Mouse (Mus musculus) right cerebral cortex, postnatal 10 days (tissue): ENCODE measurements around the gene Tpte.

Experiments used
- DNase-seq, 2 experiments: peaks; one replicate each; pipeline ENCODE4 v3.0.0; 2021; ENCODE audit warnings: low spot score in 2 of 2

The Tpte gene

GRCm38 (mm10) chr8:22376903-22377302 is 93.7 kb downstream of the Tpte start:
- peak in 1 of 2 experiments; percentile 39 for DNase-seq

DNA sequence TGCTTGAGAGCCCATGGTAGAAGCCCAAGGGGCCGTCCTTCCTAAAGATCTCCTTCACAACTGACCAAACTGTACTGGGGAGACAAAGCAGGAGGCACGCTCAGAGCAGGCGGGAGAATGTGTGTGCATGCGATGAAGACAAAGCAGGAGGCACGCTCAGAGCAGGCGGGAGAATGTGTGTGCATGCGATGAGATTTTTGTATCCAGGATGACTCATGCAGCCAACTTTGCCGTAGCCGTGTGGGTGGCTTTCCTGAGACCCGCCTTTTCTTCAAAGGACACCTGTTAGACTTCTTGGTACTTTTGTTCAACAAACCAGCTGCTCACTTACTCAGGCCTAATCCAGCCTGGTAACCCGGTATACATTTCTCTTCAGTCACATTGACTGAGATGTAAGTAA is 97.7 kb downstream of the Tpte start:
- no peak for DNase-seq

- DNase-seq: no peak
Observed at GRCm38 (mm10) chr8:22382824-22383595, 99.8 kb downstream of the Tpte start.

DNA sequence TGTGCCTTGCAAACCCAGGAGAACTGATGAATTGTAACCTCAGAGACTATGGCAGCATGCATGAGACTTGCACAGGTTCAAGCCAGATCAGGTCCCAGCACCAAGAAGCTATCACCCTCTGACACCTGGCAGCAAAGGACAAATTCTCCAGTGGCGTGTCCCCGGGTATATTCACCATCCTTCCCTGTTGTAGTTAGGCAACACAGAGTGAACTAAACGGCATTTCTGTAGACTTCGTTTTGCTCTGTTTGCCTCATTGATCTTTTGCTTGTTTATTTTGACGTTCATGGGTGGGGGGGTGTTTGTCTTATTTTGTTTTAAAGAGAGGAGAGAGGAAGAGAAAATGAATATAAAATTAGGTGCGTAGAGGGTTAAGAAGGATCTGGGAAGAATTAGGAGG is 101.9 kb downstream of the Tpte start:
- DNase-seq: no peak

DNA sequence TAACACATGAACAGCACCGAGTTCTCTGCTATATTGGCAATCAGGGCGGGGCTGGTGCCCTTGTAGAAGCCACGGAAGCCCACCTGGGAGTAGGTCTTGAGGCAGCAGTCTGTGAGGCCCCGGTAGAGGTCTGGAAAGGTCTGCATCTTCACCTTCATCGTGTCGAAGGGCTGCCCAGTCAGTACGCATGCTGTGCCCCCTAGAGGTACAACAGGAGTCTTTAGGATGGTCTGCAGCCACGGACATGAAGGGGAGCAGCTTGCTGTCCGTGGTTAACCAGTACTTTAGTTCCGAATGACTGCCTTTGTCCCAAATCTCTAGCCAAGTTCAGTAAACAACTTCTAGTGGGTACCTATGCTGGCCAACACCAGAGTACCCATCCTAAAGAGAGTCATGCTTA is 106.6 kb downstream of the Tpte start:
- DNase-seq: no peak

DNA sequence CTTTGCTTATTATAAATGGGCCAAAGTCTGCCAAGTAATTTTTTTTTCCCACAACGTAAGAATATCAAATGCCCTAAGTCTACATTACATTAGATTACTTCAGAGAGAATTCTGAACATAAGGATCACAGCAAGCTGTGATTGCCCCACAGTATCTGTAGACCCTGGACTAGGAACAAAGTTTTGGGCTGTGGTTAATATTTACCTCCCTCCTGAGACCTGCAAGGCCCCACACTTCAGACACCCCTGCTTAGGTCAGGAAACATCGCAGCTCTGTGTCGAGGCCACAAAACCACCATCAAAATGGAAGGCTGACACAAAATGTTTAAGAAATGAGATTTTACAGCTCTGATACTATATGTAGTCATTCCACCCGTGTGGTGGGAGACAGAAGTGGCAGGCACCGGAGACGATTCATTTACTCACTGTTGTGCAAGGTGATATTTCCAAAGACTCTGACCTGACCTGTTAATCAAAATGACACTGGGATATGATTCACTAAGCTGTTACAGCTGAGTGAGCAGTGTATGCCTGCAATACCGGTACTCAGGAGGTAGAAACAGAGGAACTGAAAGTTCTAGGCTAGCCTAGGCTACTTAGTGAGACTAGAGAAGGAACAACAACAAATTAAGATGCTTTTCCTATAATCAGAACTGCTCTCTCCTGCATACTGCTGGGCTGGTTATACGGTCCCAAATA is 107.7 kb downstream of the Tpte start:
- DNase-seq: no peak

DNA sequence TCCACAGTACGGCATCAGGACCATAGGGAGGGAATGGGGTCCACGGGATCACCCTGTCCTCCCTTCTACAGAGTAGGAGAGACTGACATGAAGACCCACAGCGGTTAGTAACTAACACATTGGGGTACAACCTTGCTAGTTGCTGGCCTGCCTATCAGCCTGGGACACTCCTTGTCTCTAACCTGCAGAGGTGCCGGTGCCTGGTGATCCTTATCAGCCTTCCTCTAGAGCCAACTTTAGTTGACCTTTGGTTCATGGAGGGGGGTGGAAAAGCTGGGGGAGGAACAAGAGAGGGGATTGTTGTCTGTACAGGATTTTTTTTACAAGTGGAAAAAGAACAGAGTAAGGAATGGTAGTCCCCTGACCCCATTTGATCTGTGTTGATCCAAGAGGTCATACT is 111.2 kb downstream of the Tpte start:
- DNase-seq: no peak

DNA sequence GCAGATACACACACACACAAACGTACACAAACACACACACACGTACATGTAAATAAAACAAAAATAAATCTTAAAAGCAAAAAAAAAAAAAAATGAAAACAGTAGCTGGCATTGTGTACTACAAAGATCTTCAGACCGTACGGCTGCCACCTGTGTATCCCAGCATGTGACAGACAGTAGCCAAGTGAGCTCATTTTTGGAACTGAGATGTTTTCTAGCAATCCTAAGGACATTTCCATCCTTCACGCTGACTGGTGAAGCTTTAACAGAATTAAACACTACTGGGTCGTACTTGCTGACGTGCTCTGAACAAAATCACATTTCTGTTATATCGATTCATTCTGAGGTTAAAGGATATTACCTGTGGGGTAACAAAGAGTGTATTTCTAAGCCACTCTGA is 112.0 kb downstream of the Tpte start:
- DNase-seq: no peak

- DNase-seq: no peak
Observed at GRCm38 (mm10) chr8:22397811-22398141, 114.5 kb downstream of the Tpte start.

DNA sequence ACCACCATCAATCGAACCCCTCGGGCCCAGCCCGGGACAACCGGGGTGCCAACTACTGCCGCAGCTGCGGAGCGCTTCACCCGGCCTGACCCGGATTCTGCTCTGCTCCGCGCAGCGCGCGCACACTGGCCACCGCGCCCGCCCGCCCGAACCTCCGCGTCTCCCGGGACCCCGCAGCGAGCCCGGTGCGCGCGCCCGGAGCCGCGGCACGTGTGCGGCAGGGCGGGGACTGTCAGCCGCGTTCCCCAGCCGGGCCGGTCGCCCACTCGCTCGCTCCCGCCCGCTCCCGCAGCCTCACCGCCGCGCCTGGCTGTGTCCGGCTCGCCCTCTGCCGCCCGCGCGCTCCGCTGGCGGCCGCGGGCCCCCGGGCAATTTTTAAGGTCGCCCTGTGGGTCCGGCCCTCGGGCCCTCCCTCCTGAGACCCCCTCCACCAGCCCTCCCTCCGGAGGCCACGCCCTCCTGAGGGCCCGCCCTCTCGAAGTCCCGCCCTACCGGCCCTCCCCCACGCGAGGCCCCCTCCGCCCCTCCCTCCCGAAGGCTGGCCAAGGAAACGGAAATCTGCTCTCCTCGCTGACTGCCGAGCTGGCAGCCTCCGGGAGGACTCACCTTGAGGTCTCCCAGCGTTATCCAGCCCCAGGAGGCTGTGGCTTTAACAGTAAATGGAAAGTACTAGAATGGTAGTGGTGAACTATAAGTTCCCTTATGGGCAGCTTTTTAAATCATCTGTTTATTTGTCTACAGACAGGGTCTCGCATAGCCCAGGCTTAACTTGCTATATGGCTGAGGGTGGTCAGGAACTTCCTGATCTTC is 115.1 kb downstream of the Tpte start, which contains the start of gene Slc25a15:
Gene Slc25a15 (minus strand): TSS at position 456 of the 810 bp plus-strand sequence.
- DNase-seq: peak; percentile 90 to 92

DNA sequence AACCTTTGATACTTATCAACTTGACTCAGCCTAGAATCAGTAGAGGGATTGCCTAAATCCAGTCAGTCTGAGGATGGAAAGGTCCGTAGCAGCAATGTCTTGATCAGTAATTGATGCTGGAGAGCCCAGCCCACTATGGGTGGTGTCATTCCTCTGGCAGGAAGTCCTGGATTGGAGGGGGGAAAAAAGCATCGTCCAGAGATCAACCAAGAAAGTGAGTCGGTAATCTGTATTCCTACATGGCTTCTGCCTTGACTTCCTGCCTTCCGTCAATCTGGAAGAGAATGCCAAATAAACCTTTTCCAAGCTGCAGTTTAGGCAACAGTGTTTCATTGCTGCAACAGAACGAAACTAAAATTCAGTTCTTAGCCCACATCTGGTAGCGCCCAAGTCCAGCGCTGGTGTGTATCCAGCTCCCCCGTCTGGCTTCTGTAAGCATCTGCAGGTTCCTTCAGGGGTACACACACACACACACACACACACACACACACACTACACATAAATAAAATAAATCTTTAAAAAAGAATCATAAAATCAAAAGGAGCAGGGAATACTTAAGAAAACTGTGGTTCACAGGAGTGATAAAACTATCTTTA is 116.1 kb downstream of the Tpte start:
- no peak for DNase-seq

- no peak for DNase-seq
Observed at GRCm38 (mm10) chr8:22400593-22400992, 117.4 kb downstream of the Tpte start.

DNA sequence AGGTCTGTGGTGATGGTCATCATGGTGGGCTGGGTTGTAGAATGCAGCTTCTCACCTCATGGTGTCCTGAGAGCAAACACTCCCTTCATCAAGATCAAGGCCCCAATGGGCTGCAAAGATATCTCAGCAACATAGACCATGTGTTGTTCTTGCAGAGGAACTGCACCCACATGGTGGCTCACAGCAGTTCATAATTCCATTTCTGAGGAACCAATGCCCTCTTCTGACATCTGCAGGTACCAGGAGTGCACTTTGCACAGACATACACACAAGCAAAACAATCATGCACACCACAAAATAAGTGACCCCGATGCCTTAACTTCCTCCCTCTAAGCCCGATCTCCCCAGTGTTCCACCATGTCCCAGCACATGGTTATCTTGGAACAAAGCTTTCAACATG is 120.0 kb downstream of the Tpte start:
- no peak for DNase-seq

- DNase-seq: no peak
Observed at GRCm38 (mm10) chr8:22405733-22406132, 122.5 kb downstream of the Tpte start.

GRCm38 (mm10) chr8:22410688-22411281 is 127.5 kb downstream of the Tpte start:
- no peak for DNase-seq

GRCm38 (mm10) chr8:22411282-22411702 is 128.1 kb downstream of the Tpte start, which contains the start of gene Mrps31:
Gene Mrps31 (plus strand): TSS chr8:22411361.
- DNase-seq: peak; percentile 91 to 93

GRCm38 (mm10) chr8:22411971-22412370 is 128.7 kb downstream of the Tpte start:
- DNase-seq: no peak
